Mouse (Mus musculus) liver, adult 2 months (tissue): Measurements from ENCODE around the gene Gpd1.

Source experiments
- CTCF ChIP-seq: fragments of 200-500 bp; IDR thresholded peaks from 2 replicates; pipeline ENCODE4 v1.5.1; 2011; ENCODE audit warnings: low read depth, low read length, control low read depth
- POLR2A ChIP-seq: fragments of 200-500 bp; IDR thresholded peaks from 2 replicates; pipeline ENCODE4 v1.6.1; 2011; ENCODE audit warnings: low read length, control low read depth; ENCODE audit not compliant: insufficient read depth; ENCODE audit errors: extremely low read depth

DNA sequence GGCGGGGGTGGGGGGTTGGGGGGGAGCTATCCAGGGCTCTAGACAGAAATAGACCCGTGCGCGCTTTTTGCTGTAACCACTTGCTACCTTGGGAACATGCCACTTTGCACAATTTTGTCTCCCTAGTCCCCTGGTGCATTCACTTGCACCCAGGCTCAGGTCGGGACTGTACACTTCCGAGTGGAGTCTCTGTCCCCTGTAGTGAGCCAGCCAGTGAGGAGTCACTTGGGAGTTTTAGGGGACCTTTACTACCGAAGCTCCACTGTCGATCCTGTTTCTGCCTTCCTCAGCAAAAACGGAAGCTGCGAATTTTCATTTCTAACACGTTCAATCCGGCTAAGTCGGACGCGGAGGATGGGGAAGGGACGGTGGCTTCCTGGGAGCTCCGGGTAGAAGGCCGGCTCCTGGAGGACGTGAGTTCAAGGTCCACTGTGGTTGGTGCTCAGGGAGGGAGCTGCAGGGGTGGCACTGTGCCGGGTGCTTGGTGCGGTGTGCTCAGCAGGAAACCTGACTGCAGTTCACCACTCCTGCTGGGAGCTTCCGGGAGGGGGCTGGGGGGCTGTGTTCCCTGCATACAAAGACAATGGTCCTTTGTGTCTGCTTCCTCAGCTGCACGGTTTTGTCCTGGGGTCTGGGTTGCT, 13.2 kb upstream of the Gpd1 start:
- TF ChIP-seq CTCF (no peak), POLR2A (no peak)
